Mouse (Mus musculus) liver, embryonic 15.5 days (tissue): ENCODE data around the gene Nmbr. TPM values are rescaled to one million over a fixed set of nuclear protein-coding genes. Genes with fewer than 3 reads are reported as not detected.

ENCODE experiments used
- ATAC-seq: fragments of 200-750 bp; cut with Nextera tagmentation; 2 replicates; pipeline ENCODE4 v1.8.0; 2017; ENCODE audit warnings: moderate number of reproducible peaks, mild to moderate bottlenecking, moderate library complexity; ENCODE audit not compliant: insufficient read depth
- H3K27ac ChIP-seq: fragments of 300-500 bp; sonication (generic); replicated peaks from 2 replicates; pipeline ENCODE4 v1.5.1; 2015; ENCODE audit warnings: mild to moderate bottlenecking, inconsistent platforms
- H3K27me3 ChIP-seq: fragments of 300-500 bp; sonication (generic); 2 replicates; pipeline ENCODE4 v1.6.1; 2015; ENCODE audit warnings: mild to moderate bottlenecking, inconsistent platforms
- H3K36me3 ChIP-seq: fragments of 300-500 bp; sonication (generic); replicated peaks from 2 replicates; pipeline ENCODE4 v1.6.1; 2015; ENCODE audit warnings: moderate library complexity, mild to moderate bottlenecking, inconsistent platforms
- H3K4me1 ChIP-seq: fragments of 300-500 bp; sonication (generic); replicated peaks from 2 replicates; pipeline ENCODE4 v1.6.1; 2015; ENCODE audit warnings: inconsistent platforms
- H3K4me2 ChIP-seq: fragments of 300-500 bp; sonication (generic); 2 replicates; pipeline ENCODE4 v1.6.1; 2015; ENCODE audit warnings: moderate library complexity, mild to moderate bottlenecking, inconsistent platforms
- H3K4me3 ChIP-seq: fragments of 300-500 bp; sonication (generic); replicated peaks from 2 replicates; pipeline ENCODE4 v1.5.1; 2015; ENCODE audit warnings: mild to moderate bottlenecking, inconsistent platforms
- H3K9ac ChIP-seq: fragments of 300-500 bp; sonication (generic); 2 replicates; pipeline ENCODE4 v1.6.1; 2015; ENCODE audit warnings: moderate library complexity, mild to moderate bottlenecking, inconsistent platforms
- H3K9me3 ChIP-seq: fragments of 300-500 bp; sonication (generic); replicated peaks from 2 replicates; pipeline ENCODE4 v1.6.1; 2016; ENCODE audit warnings: inconsistent platforms
- WGBS: fragments of 180-500 bp; shearing (Covaris S2); methylation state at CpG from one replicate; pipeline ENCODE4 v1.1.7; 2015; ENCODE audit warnings: mixed read lengths; ENCODE audit not compliant: insufficient replicate concordance; 5-methylcytosine and 5-hydroxymethylcytosine counted together
- polyA plus RNA-seq: library from polyadenylated mRNA; unstranded; fragments of >200 nt; fragmentation: Nextera tagmentation; extraction: Ambion mirVana; gene quantifications from 2 replicates; pipeline ENCODE4 v1.2.1, GENCODE M21; 2015

The Nmbr gene
- polyA plus RNA-seq, 1 experiment from 2014 or later, result not detected

DNA sequence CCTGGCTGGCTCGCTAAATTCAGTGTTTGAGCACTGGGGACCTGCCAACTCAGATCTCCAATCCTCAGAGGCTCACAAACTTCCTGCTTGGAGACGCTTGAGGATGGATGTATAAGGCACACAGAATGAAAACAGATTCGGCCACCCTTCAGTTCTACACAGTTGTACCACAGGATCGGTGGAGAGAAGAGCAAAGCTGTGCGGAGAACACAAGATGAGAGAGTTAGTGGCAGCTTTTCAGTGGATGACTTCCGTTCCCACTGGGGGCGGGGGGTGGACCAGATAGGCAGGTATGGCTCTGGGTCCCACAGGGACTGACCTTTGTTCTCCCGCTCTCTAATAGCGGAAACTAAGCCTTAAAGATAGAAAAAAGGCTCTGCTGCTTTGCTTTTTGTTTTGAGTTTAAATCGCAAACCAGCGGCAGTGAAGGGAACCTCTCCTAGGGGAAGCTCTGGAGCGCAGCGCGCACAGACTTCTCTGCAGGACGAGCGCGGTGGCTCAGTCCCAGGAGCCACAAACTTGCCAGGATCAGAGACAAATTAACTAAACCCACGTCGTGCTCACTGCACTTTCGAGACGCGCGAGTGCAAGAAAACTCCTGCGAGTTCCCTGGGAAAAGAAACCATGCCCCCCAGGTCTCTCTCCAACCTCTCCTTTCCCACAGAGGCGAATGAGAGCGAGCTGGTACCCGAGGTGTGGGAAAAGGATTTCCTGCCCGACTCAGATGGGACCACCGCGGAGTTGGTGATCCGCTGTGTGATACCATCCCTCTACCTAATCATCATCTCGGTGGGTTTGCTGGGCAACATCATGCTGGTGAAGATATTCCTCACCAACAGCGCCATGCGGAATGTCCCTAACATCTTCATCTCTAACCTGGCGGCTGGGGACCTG is 54.5 kb downstream of the Nmbr start:
- no peak for ATAC-seq
- Histone ChIP-seq H3K4me1 (no peaks in the 10 kb centered on the region), H3K9ac (no peak overlapping the region), H3K4me3 (no peak overlapping the region), H3K9me3 (no peaks in the 10 kb centered on the region), H3K36me3 (no peaks in the 10 kb centered on the region), H3K27me3 (peaks cover 20% of the 10 kb centered on the region), H3K27ac (no peak overlapping the region), H3K4me2 (peak overlapping the region; percentile 27)
- WGBS, result 3% methylated on average over 35 of the region's 35 CpGs

GRCm38 (mm10) chr10:14760618-14761017 is 55.2 kb downstream of the Nmbr start:
- no peak for ATAC-seq
- peaks cover 20% of the 10 kb centered on the region for H3K27me3 ChIP-seq
- WGBS, result 18% methylated on average over 8 of the region's 8 CpGs
- no peaks in the 10 kb centered on the region for H3K4me1 ChIP-seq
- no peak overlapping the region for H3K4me2 ChIP-seq
- no peak overlapping the region for H3K4me3 ChIP-seq
- no peaks in the 10 kb centered on the region for H3K9me3 ChIP-seq
- H3K9ac ChIP-seq, result no peak overlapping the region
- no peaks in the 10 kb centered on the region for H3K36me3 ChIP-seq
- H3K27ac ChIP-seq, result no peak overlapping the region

GRCm38 (mm10) chr10:14770227-14770910 is 65.0 kb downstream of the Nmbr start:
- no peaks in the 10 kb centered on the region for H3K4me1 ChIP-seq
- 64% methylated on average over 10 of the region's 10 CpGs for WGBS
- no peaks in the 10 kb centered on the region for H3K9me3 ChIP-seq
- no peak overlapping the region for H3K27ac ChIP-seq
- ATAC-seq, result no peak
- H3K36me3 ChIP-seq, result no peaks in the 10 kb centered on the region
- H3K4me2 ChIP-seq, result no peak overlapping the region
- no peaks in the 10 kb centered on the region for H3K27me3 ChIP-seq
- no peak overlapping the region for H3K4me3 ChIP-seq
- H3K9ac ChIP-seq, result no peak overlapping the region

DNA sequence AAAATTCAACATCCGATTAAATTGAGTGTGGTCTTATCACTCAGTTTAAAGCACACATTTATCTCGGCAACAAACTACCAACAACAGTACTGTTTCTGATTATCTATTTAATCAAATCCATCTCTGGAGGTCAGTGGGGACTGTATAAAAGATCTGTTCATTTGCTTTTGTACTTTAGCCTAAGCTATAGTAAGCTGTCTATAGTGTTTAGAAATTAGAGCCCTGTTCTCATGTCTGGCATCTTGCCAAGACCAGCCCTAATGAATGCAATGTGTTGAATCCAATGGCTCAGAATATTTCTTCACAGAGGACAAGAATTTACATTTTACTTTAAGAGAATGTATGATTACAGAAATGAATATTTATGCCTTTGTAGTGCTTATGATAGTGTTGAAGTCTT is 69.1 kb downstream of the Nmbr start:
- ATAC-seq, result no peak
- Histone ChIP-seq H3K27me3 (no peaks in the 10 kb centered on the region), H3K4me1 (no peaks in the 10 kb centered on the region), H3K9me3 (no peaks in the 10 kb centered on the region), H3K4me2 (no peak overlapping the region), H3K4me3 (no peak overlapping the region), H3K9ac (no peak overlapping the region), H3K36me3 (no peaks in the 10 kb centered on the region), H3K27ac (no peak overlapping the region)
- 68% methylated on average over 2 of the region's 2 CpGs for WGBS

DNA sequence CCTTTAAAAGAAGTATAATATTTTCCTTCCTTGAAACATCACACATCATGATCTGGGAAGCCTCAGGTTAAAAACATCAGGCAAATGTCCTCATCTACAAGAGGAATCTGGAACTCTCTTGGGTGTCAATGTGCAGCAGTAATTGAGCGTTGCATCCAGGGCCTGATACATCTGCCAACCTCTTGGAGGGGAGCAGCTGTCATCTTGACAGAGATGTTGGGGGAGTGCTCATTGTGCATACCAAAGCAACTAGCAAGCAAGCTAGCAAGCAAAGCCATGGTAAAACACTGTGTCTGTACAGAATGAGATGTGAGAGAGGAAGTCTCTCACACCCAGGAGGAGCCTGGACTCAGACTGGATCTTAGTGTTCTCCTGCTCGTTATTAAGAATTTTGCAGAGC is 84.6 kb downstream of the Nmbr start:
- whole genome bisulfite sequencing, result 46% methylated on average over 2 of the region's 2 CpGs
- no peaks in the 10 kb centered on the region for H3K4me1 ChIP-seq
- H3K27ac ChIP-seq, result no peak overlapping the region
- H3K9me3 ChIP-seq, result no peaks in the 10 kb centered on the region
- no peak for ATAC-seq
- no peaks in the 10 kb centered on the region for H3K27me3 ChIP-seq
- no peak overlapping the region for H3K4me3 ChIP-seq
- no peaks in the 10 kb centered on the region for H3K36me3 ChIP-seq
- no peak overlapping the region for H3K4me2 ChIP-seq
- no peak overlapping the region for H3K9ac ChIP-seq

- ATAC-seq, result no peak
- Histone ChIP-seq H3K9ac (no peak overlapping the region), H3K9me3 (no peaks in the 10 kb centered on the region), H3K27ac (no peak overlapping the region), H3K27me3 (no peaks in the 10 kb centered on the region), H3K4me2 (no peak overlapping the region), H3K36me3 (no peaks in the 10 kb centered on the region), H3K4me3 (no peak overlapping the region), H3K4me1 (no peaks in the 10 kb centered on the region)
- 46% methylated on average over 4 of the region's 4 CpGs for WGBS
Observed at GRCm38 (mm10) chr10:14816970-14817369, 111.6 kb downstream of the Nmbr start.

Other genes with a start within 250 kb of the Nmbr start
- 0.52 and 0.84 TPM in 2 replicates for gene Adgrg6, start 159.9 kb upstream of the Nmbr start, polyA plus RNA-seq
- 33.4 and 37.9 TPM in 2 replicates for gene Vta1, start within 50 bp of the Nmbr start, polyA plus RNA-seq
- gene Gje1, start 12.6 kb downstream of the Nmbr start, polyA plus RNA-seq, result not detected in 2 replicates